Mouse (Mus musculus): ENCODE results near the gene Irx4. TPM values are rescaled to one million over a fixed set of nuclear protein-coding genes. Genes with fewer than 3 reads are reported as not detected.

Gene Irx4
- polyA plus RNA-seq, 2 experiments: 7.4 to 8.9 TPM

- Histone ChIP-seq H3K27me3 (ENCODE audit: control insufficient read depth, insufficient read depth, low read length) (no peaks in the 10 kb centered on the region; the same call in 1 of the 2 replicates), H3K9ac (ENCODE audit: low read depth, low read length, severe bottlenecking) (no peak overlapping the region), H3K4me2 (replicated peaks; ENCODE audit: low read depth, low read length, severe bottlenecking) (no peak overlapping the region), H3K27ac (replicated peaks; ENCODE audit: low read depth, low read length) (no peak overlapping the region), H3K4me1 (ENCODE audit: control insufficient read depth, insufficient read depth, low read length) (no peaks in the 10 kb centered on the region), H3K36me3 (ENCODE audit: control insufficient read depth, insufficient read depth, low read length) (no peaks in the 10 kb centered on the region), H3K9me3 (ENCODE audit: control insufficient read depth, low read length) (0 out of 2 replicates have a peak, but pooled peaks cover 5% of the 10 kb centered on the region), H3K4me3 (replicated peaks; ENCODE audit: low read length) (no peak overlapping the region)
- ATAC-seq (ENCODE audit: low FRiP score, low read depth) (no peak), DNase-seq (ENCODE audit: low spot score) (no peak)
- 68% methylated on average over 6 of the region's 6 CpGs for WGBS
- no peak for TF ChIP-seq POLR2A (IDR thresholded peaks at IDR 0.05; ENCODE audit: borderline replicate concordance, extremely low read depth, insufficient read depth, insufficient read length)
These were observed 29.9 kb downstream of the Irx4 start for GRCm38 (mm10) chr13:73290206-73290605.

GRCm38 (mm10) chr13:73291102-73291501 is 30.8 kb downstream of the Irx4 start:
- H3K4me2 ChIP-seq (replicated peaks; ENCODE audit: low read depth, low read length, severe bottlenecking): no peak overlapping the region
- ATAC-seq (ENCODE audit: low FRiP score, low read depth) (no peak), DNase-seq (ENCODE audit: low spot score) (no peak)
- 37% methylated on average over 2 of the region's 2 CpGs for WGBS
- H3K9me3 ChIP-seq (ENCODE audit: control insufficient read depth, low read length): 0 out of 2 replicates have a peak, but pooled peaks cover 5% of the 10 kb centered on the region
- H3K36me3 ChIP-seq (ENCODE audit: control insufficient read depth, insufficient read depth, low read length): no peaks in the 10 kb centered on the region
- TF ChIP-seq POLR2A (IDR thresholded peaks at IDR 0.05; ENCODE audit: borderline replicate concordance, extremely low read depth, insufficient read depth, insufficient read length): no peak
- no peak overlapping the region for H3K4me3 ChIP-seq (replicated peaks; ENCODE audit: low read length)
- no peak overlapping the region for H3K27ac ChIP-seq (replicated peaks; ENCODE audit: low read depth, low read length)
- H3K9ac ChIP-seq (ENCODE audit: low read depth, low read length, severe bottlenecking): no peak overlapping the region
- H3K4me1 ChIP-seq (ENCODE audit: control insufficient read depth, insufficient read depth, low read length): no peaks in the 10 kb centered on the region
- no peaks in the 10 kb centered on the region; the same call in 1 of the 2 replicates for H3K27me3 ChIP-seq (ENCODE audit: control insufficient read depth, insufficient read depth, low read length)

- TF ChIP-seq POLR2A (IDR thresholded peaks at IDR 0.05; ENCODE audit: borderline replicate concordance, extremely low read depth, insufficient read depth, insufficient read length): no peak
- Histone ChIP-seq H3K27ac (replicated peaks; ENCODE audit: low read depth, low read length) (no peak overlapping the region), H3K9me3 (ENCODE audit: control insufficient read depth, low read length) (0 out of 2 replicates have a peak, but pooled peaks cover 5% of the 10 kb centered on the region), H3K36me3 (ENCODE audit: control insufficient read depth, insufficient read depth, low read length) (no peaks in the 10 kb centered on the region), H3K9ac (ENCODE audit: low read depth, low read length, severe bottlenecking) (no peak overlapping the region), H3K4me1 (ENCODE audit: control insufficient read depth, insufficient read depth, low read length) (no peaks in the 10 kb centered on the region), H3K4me3 (replicated peaks; ENCODE audit: low read length) (no peak overlapping the region), H3K27me3 (ENCODE audit: control insufficient read depth, insufficient read depth, low read length) (no peaks in the 10 kb centered on the region), H3K4me2 (replicated peaks; ENCODE audit: low read depth, low read length, severe bottlenecking) (no peak overlapping the region)
- DNase-seq (ENCODE audit: low spot score) (no peak), ATAC-seq (ENCODE audit: low FRiP score, low read depth) (no peak)
- WGBS: 57% methylated on average over 4 of the region's 4 CpGs
These were observed 38.4 kb downstream of the Irx4 start for GRCm38 (mm10) chr13:73298717-73299116.

GRCm38 (mm10) chr13:73299322-73299721 is 39.0 kb downstream of the Irx4 start:
- Histone ChIP-seq H3K9me3 (ENCODE audit: control insufficient read depth, low read length) (0 out of 2 replicates have a peak, but pooled peaks cover 5% of the 10 kb centered on the region), H3K4me2 (replicated peaks; ENCODE audit: low read depth, low read length, severe bottlenecking) (no peak overlapping the region), H3K36me3 (ENCODE audit: control insufficient read depth, insufficient read depth, low read length) (no peaks in the 10 kb centered on the region), H3K4me3 (replicated peaks; ENCODE audit: low read length) (no peak overlapping the region), H3K27ac (replicated peaks; ENCODE audit: low read depth, low read length) (no peak overlapping the region), H3K9ac (ENCODE audit: low read depth, low read length, severe bottlenecking) (no peak overlapping the region), H3K27me3 (ENCODE audit: control insufficient read depth, insufficient read depth, low read length) (no peaks in the 10 kb centered on the region), H3K4me1 (ENCODE audit: control insufficient read depth, insufficient read depth, low read length) (no peaks in the 10 kb centered on the region)
- ATAC-seq (ENCODE audit: low FRiP score, low read depth) (no peak), DNase-seq (ENCODE audit: low spot score) (no peak)
- TF ChIP-seq POLR2A (IDR thresholded peaks at IDR 0.05; ENCODE audit: borderline replicate concordance, extremely low read depth, insufficient read depth, insufficient read length): no peak
- WGBS: 90% methylated on average over 5 of the region's 5 CpGs

GRCm38 (mm10) chr13:73304729-73305128 is 44.5 kb downstream of the Irx4 start:
- Histone ChIP-seq H3K4me3 (replicated peaks; ENCODE audit: low read length) (no peak overlapping the region), H3K4me1 (ENCODE audit: control insufficient read depth, insufficient read depth, low read length) (no peaks in the 10 kb centered on the region), H3K36me3 (ENCODE audit: control insufficient read depth, insufficient read depth, low read length) (no peaks in the 10 kb centered on the region), H3K9me3 (ENCODE audit: control insufficient read depth, low read length) (no peaks in the 10 kb centered on the region), H3K9ac (ENCODE audit: low read depth, low read length, severe bottlenecking) (no peak overlapping the region), H3K27me3 (ENCODE audit: control insufficient read depth, insufficient read depth, low read length) (no peaks in the 10 kb centered on the region), H3K4me2 (replicated peaks; ENCODE audit: low read depth, low read length, severe bottlenecking) (no peak overlapping the region), H3K27ac (replicated peaks; ENCODE audit: low read depth, low read length) (no peak overlapping the region)
- ATAC-seq (ENCODE audit: low FRiP score, low read depth) (no peak), DNase-seq (ENCODE audit: low spot score) (no peak)
- WGBS: 45% methylated on average over 6 of the region's 6 CpGs
- no peak for TF ChIP-seq POLR2A (IDR thresholded peaks at IDR 0.05; ENCODE audit: borderline replicate concordance, extremely low read depth, insufficient read depth, insufficient read length)
